ENCODE assay signal across 30 mouse cellular contexts in genomic region chr16:44794416-44794815, GRCm38 (mm10). TPM values are rescaled to one million over a fixed set of nuclear protein-coding genes. Genes with fewer than 3 reads are reported as not detected.
A peak's percentile ranks its signal among the peaks of the same experiment; 100 is the strongest.
DNase-seq lines count a peak whose midpoint lies in the region; ATAC-seq and TF ChIP-seq lines count a peak whose summit lies in the region.
"Had no signal": no experiment of that assay in that cellular context is flagged by ENCODE, and none has a peak within 500 bp of the region (broad histone marks: within the 10 kb centered on the region; RNA-seq: fewer than 3 reads in every experiment).

No protein-coding gene starts in this region.

- ATAC-seq in lung, postnatal 0 days: no peak
- ATAC-seq in megakaryocyte, adult 5-6 weeks (ENCODE audit: poor library complexity, severe bottlenecking): 0 out of 2 replicates have a peak, but pooled peaks have one; percentile 51
- ATAC-seq: forebrain, embryonic 15.5 days; hindbrain, postnatal 0 days; inflammation-experienced regulatory T-cells, adult 6 months; Patski had no signal

- TF ChIP-seq EP300 in lung, postnatal 0 days (IDR thresholded peaks at IDR 0.05): no peak

- no peaks in the 10 kb centered on the region for H3K36me3 ChIP-seq in lung, postnatal 0 days (ENCODE audit: insufficient read depth, low read length)
- H3K36me3 ChIP-seq: embryonic facial prominence, embryonic 12.5 days; embryonic facial prominence, embryonic 15.5 days; forebrain, embryonic 12.5 days; forebrain, embryonic 15.5 days; heart, embryonic 12.5 days; heart, embryonic 15.5 days; hindbrain, embryonic 10.5 days; hindbrain, embryonic 13.5 days had no signal

- TF ChIP-seq POLR2A in bone marrow macrophage, adult 2 months (IDR thresholded peaks at IDR 0.05; ENCODE audit: borderline replicate concordance, low read depth, low read length): no peak

- no peaks in the 10 kb centered on the region for H3K9me3 ChIP-seq in lung, postnatal 0 days (ENCODE audit: low read length)
- H3K9me3 ChIP-seq: embryonic facial prominence, embryonic 12.5 days; embryonic facial prominence, embryonic 15.5 days; forebrain, embryonic 12.5 days; forebrain, embryonic 15.5 days; heart, embryonic 12.5 days; heart, embryonic 15.5 days; hindbrain, embryonic 10.5 days; hindbrain, embryonic 13.5 days had no signal

- H3K4me2 ChIP-seq in lung, postnatal 0 days (replicated peaks; ENCODE audit: low read depth, low read length): no peak overlapping the region
- H3K4me2 ChIP-seq: embryonic facial prominence, embryonic 12.5 days; embryonic facial prominence, embryonic 15.5 days; forebrain, embryonic 12.5 days; forebrain, embryonic 15.5 days; heart, embryonic 12.5 days; heart, embryonic 15.5 days; hindbrain, embryonic 13.5 days had no signal

- H3K4me1 ChIP-seq in lung, postnatal 0 days (ENCODE audit: insufficient read depth, low read depth, low read length): no peaks in the 10 kb centered on the region
- peaks cover 3% of the 10 kb centered on the region for H3K4me1 ChIP-seq in bone marrow macrophage, adult 2 months (ENCODE audit: control insufficient read depth, insufficient read depth, low read length)
- H3K4me1 ChIP-seq: embryonic facial prominence, embryonic 12.5 days; embryonic facial prominence, embryonic 15.5 days; forebrain, embryonic 12.5 days; forebrain, embryonic 15.5 days; heart, embryonic 12.5 days; heart, embryonic 15.5 days; hindbrain, embryonic 10.5 days; hindbrain, embryonic 13.5 days had no signal

- no peak for TF ChIP-seq CTCF in lung, postnatal 0 days (IDR thresholded peaks at IDR 0.05)
- no peak for TF ChIP-seq CTCF in bone marrow macrophage, adult 2 months (IDR thresholded peaks at IDR 0.05; ENCODE audit: low read depth, low read length)

- H3K4me3 ChIP-seq in lung, postnatal 0 days (ENCODE audit: low read depth, low read length): no peak overlapping the region
- H3K4me3 ChIP-seq in bone marrow macrophage, adult 2 months (ENCODE audit: insufficient read depth, low read length): no peak overlapping the region
- H3K4me3 ChIP-seq: embryonic facial prominence, embryonic 12.5 days; embryonic facial prominence, embryonic 15.5 days; forebrain, embryonic 12.5 days; forebrain, embryonic 15.5 days; heart, embryonic 12.5 days; heart, embryonic 15.5 days; hindbrain, embryonic 10.5 days; hindbrain, embryonic 13.5 days had no signal

- peak; percentile 11 for DNase-seq in lung, postnatal 0 days (ENCODE audit: low spot score)
- no peak for DNase-seq in lung, postnatal 4 days
- no peak for DNase-seq in frontal cortex, postnatal 14 days (ENCODE audit: low spot score in 2 of 2)
- DNase-seq in natural killer cell, adult 2 months (ENCODE audit: low spot score in 2 of 2): no peak
- DNase-seq in layer of hippocampus, postnatal 14 days (ENCODE audit: low spot score in 2 of 2): no peak
- DNase-seq: adrenal gland, postnatal 10 days; adrenal gland, postnatal 36 days; cerebellum, adult 11 months; cerebellum, adult 2 months; cerebellum, adult 9-11 months; cerebellum, postnatal 25 days; gastrocnemius, postnatal 10 days; heart, adult 18-20 months; heart, postnatal 10 days; heart, postnatal 36 days had no signal

- H3K27ac ChIP-seq in lung, postnatal 0 days (ENCODE audit: low read length): no peak overlapping the region
- peak overlapping the region; percentile 73 for H3K27ac ChIP-seq in bone marrow macrophage, adult 2 months (ENCODE audit: insufficient read depth, low read depth, low read length)
- H3K27ac ChIP-seq: embryonic facial prominence, embryonic 12.5 days; embryonic facial prominence, embryonic 15.5 days; forebrain, embryonic 12.5 days; forebrain, embryonic 15.5 days; heart, embryonic 15.5 days; hindbrain, embryonic 10.5 days; hindbrain, embryonic 13.5 days; hindbrain, postnatal 0 days had no signal

- H3K9ac ChIP-seq in lung, postnatal 0 days (replicated peaks; ENCODE audit: low read depth): no peak overlapping the region
- H3K9ac ChIP-seq: embryonic facial prominence, embryonic 12.5 days; embryonic facial prominence, embryonic 15.5 days; forebrain, embryonic 12.5 days; forebrain, embryonic 15.5 days; heart, embryonic 12.5 days; heart, embryonic 15.5 days; hindbrain, embryonic 13.5 days had no signal

- H3K27me3 ChIP-seq in lung, postnatal 0 days (replicated peaks; ENCODE audit: insufficient read depth, low read length): no peaks in the 10 kb centered on the region
- H3K27me3 ChIP-seq: embryonic facial prominence, embryonic 12.5 days; embryonic facial prominence, embryonic 15.5 days; forebrain, embryonic 12.5 days; forebrain, embryonic 15.5 days; heart, embryonic 12.5 days; heart, embryonic 15.5 days; hindbrain, embryonic 13.5 days; Patski had no signal

RNA-seq across cellular contexts. Expression of gene Cd200r4, which starts 17.1 kb away (rescaled TPM):
- 0.75 and 0.80 TPM in 2 replicates for polyA plus RNA-seq in lung, postnatal 0 days (2015; fragmentation: Nextera tagmentation; extraction: Ambion mirVana)
- polyA plus RNA-seq in bone marrow macrophage, adult 2 months (2012; ENCODE audit: insufficient read depth, insufficient read length, missing spikeins): 33.5 and 34.4 TPM in 2 replicates
- total RNA-seq in megakaryocyte, adult 5-6 weeks (2015): 6.8 and 8.2 TPM in 2 replicates
- total RNA-seq in megakaryocyte, adult 5-6 weeks (2017): 4.3 and 5.5 TPM in 2 replicates
- not detected for total RNA-seq in layer of hippocampus, postnatal 14 days (2021)
- total RNA-seq: adrenal gland, postnatal 36 days; ES-E14; gastrocnemius, adult 18-20 months; gastrocnemius, postnatal 10 days; heart, adult 18-20 months; heart, postnatal 10 days; heart, postnatal 36 days had no signal
- polyA plus RNA-seq: embryonic facial prominence, embryonic 12.5 days; forebrain, embryonic 15.5 days; heart, embryonic 12.5 days; hindbrain, embryonic 10.5 days; hindbrain, embryonic 13.5 days; Patski had no signal

RNA-seq across cellular contexts. Expression of gene Cd200r1, which starts 28.9 kb away (rescaled TPM):
- 2.9 and 3.8 TPM in 2 replicates for polyA plus RNA-seq in lung, postnatal 0 days (2015; fragmentation: Nextera tagmentation; extraction: Ambion mirVana)
- 97.6 and 98.0 TPM in 2 replicates for polyA plus RNA-seq in bone marrow macrophage, adult 2 months (2012; ENCODE audit: insufficient read depth, insufficient read length, missing spikeins)
- total RNA-seq in megakaryocyte, adult 5-6 weeks (2015): 29.0 and 36.0 TPM in 2 replicates
- total RNA-seq in megakaryocyte, adult 5-6 weeks (2017): 16.3 and 18.5 TPM in 2 replicates
- under 1 TPM in 1 of 2 experiments, not detected in 1; 0.23 TPM for total RNA-seq in layer of hippocampus, postnatal 14 days (2021)

RNA-seq across cellular contexts. Expression of gene Gtpbp8, which starts 48.3 kb away (rescaled TPM):
- polyA plus RNA-seq in lung, postnatal 0 days (2015; fragmentation: Nextera tagmentation; extraction: Ambion mirVana): 17.2 and 19.5 TPM in 2 replicates
- polyA plus RNA-seq in bone marrow macrophage, adult 2 months (2012; ENCODE audit: insufficient read depth, insufficient read length, missing spikeins): 21.0 and 29.4 TPM in 2 replicates
- total RNA-seq in megakaryocyte, adult 5-6 weeks (2015): 5.8 and 17.2 TPM in 2 replicates
- 11.1 and 13.2 TPM in 2 replicates for total RNA-seq in megakaryocyte, adult 5-6 weeks (2017)
- 10 to 100 TPM; 26.1 to 27.7 TPM for total RNA-seq in layer of hippocampus, postnatal 14 days (2021)

Comparison
In these comparisons a context has a peak if more than half of its experiments do, and no peak if none do; other contexts are left out.
1. RNA of gene Cd200r4, which starts 17.1 kb away (total RNA-seq): 4.3 to 8.2 TPM in megakaryocyte, adult 5-6 weeks; not detected in layer of hippocampus, postnatal 14 days; every median in the first group is over 4 times any median in the second.
2. RNA of gene Cd200r1, which starts 28.9 kb away (total RNA-seq): 16.3 to 36.0 TPM in megakaryocyte, adult 5-6 weeks; 0.23 TPM in layer of hippocampus, postnatal 14 days; every median in the first group is over 10 times any median in the second.